ENCODE assay signal across 13 mouse cellular contexts in the genomic region with DNA sequence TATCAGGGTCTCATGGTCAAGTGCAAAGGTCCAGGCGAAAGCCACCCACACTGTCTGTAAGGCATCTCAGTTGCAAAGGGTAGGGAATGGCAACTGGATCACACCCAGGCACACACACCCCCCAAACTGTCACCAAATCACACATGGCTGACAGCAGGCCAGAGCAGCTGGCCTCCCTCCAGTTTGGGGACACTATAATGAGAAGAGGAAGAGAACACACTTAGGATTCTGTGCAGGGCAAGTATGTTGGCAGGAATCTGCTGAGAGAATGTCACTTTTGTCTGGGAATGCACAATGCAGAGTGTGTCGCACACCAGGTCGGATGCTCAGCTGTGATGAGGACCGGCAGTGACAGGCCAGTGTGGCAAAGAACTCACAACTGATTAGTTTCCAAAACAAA.
DNase-seq lines count a peak whose midpoint lies in the region; ATAC-seq and TF ChIP-seq lines count a peak whose summit lies in the region.
"Had no signal": no experiment of that assay in that cellular context is flagged by ENCODE, and none has a peak within 500 bp of the region (broad histone marks: within the 10 kb centered on the region; RNA-seq: fewer than 3 reads in every experiment).

No protein-coding gene starts in this region.

- H3K27me3 ChIP-seq in forebrain, embryonic 15.5 days, result no peaks in the 10 kb centered on the region
- no peaks in the 10 kb centered on the region for H3K27me3 ChIP-seq in forebrain, embryonic 11.5 days (ENCODE audit: control insufficient read depth, insufficient read depth, low read length)
- H3K27me3 ChIP-seq in limb, embryonic 10.5 days (ENCODE audit: low read depth, poor library complexity, severe bottlenecking), result no peaks in the 10 kb centered on the region
- H3K27me3 ChIP-seq: limb, embryonic 15.5 days; midbrain, embryonic 12.5 days had no signal

- 0 out of 2 replicates have a peak overlapping the region, but pooled peaks have one; percentile 23 for H3K27ac ChIP-seq in forebrain, embryonic 15.5 days (replicated peaks)
- H3K27ac ChIP-seq in forebrain, embryonic 11.5 days (ENCODE audit: low read depth, low read length), result no peak overlapping the region
- no peak overlapping the region for H3K27ac ChIP-seq in left cerebral cortex, adult 2 months
- H3K27ac ChIP-seq in limb, embryonic 10.5 days, result no peak overlapping the region
- H3K27ac ChIP-seq: heart, adult 2 months; limb, embryonic 15.5 days; midbrain, embryonic 12.5 days had no signal

- H3K36me3 ChIP-seq in forebrain, embryonic 15.5 days, result no peaks in the 10 kb centered on the region
- no peaks in the 10 kb centered on the region for H3K36me3 ChIP-seq in forebrain, embryonic 11.5 days (ENCODE audit: control insufficient read depth, insufficient read depth, low read length)
- H3K36me3 ChIP-seq in limb, embryonic 10.5 days, result peaks cover 16% of the 10 kb centered on the region

- TF ChIP-seq CTCF in left cerebral cortex, adult 2 months (IDR thresholded peaks at IDR 0.05), result no peak
- no peak for TF ChIP-seq CTCF in brain, embryonic 14.5 days (IDR thresholded peaks at IDR 0.05; ENCODE audit: borderline replicate concordance, extremely low read depth, insufficient read depth, insufficient read length)

- H3K9ac ChIP-seq in forebrain, embryonic 15.5 days (replicated peaks), result no peak overlapping the region
- H3K9ac ChIP-seq in forebrain, embryonic 11.5 days (ENCODE audit: low read length), result no peak overlapping the region
- H3K9ac ChIP-seq: limb, embryonic 15.5 days; midbrain, embryonic 12.5 days had no signal

- 40% methylated on average over 4 of the region's 4 CpGs for WGBS in forebrain, embryonic 15.5 days
- WGBS in forebrain, embryonic 11.5 days, result 84% methylated on average over 4 of the region's 4 CpGs
- 93% methylated on average over 4 of the region's 4 CpGs for WGBS in limb, embryonic 10.5 days

- no peak for DNase-seq in forebrain, embryonic 11.5 days (ENCODE audit: low spot score)
- DNase-seq in left cerebral cortex, adult 18-20 months (ENCODE audit: low spot score in 2 of 2), result peak; percentile 19 to 30
- DNase-seq in left cerebral cortex, adult 2 months (ENCODE audit: extremely low spot score in 1 of 2, low spot score in 2 of 2), result no peak
- DNase-seq in brain, embryonic 14.5 days (ENCODE audit: low read depth), result peak; percentile 79
- peak; percentile 42 for DNase-seq in layer of hippocampus, postnatal 36 days
- no peak for DNase-seq in limb, embryonic 10.5 days (ENCODE audit: low spot score)
- DNase-seq in gastrocnemius, adult 18-20 months (ENCODE audit: low spot score), result no peak
- DNase-seq: adrenal gland, postnatal 36 days; kidney, adult 18-20 months had no signal

- no peak for ATAC-seq in forebrain, embryonic 15.5 days (replicated peaks)
- no peak for ATAC-seq in forebrain, embryonic 11.5 days (replicated peaks; ENCODE audit: low FRiP score)

- H3K9me3 ChIP-seq in forebrain, embryonic 15.5 days, result no peaks in the 10 kb centered on the region
- H3K9me3 ChIP-seq in forebrain, embryonic 11.5 days (ENCODE audit: control insufficient read depth, low read length), result no peaks in the 10 kb centered on the region
- no peaks in the 10 kb centered on the region for H3K9me3 ChIP-seq in limb, embryonic 10.5 days (replicated peaks)
- H3K9me3 ChIP-seq: limb, embryonic 15.5 days; midbrain, embryonic 12.5 days had no signal

- no peak overlapping the region for H3K4me2 ChIP-seq in forebrain, embryonic 15.5 days (replicated peaks)
- no peak overlapping the region for H3K4me2 ChIP-seq in forebrain, embryonic 11.5 days (ENCODE audit: low read depth, low read length, severe bottlenecking)
- H3K4me2 ChIP-seq: limb, embryonic 15.5 days; midbrain, embryonic 12.5 days had no signal

- intact Hi-C loops in left cerebral cortex, adult 2 months (cut with DNase I), result no loop called here

- H3K4me1 ChIP-seq in forebrain, embryonic 15.5 days, result peaks cover 21% of the 10 kb centered on the region
- H3K4me1 ChIP-seq in forebrain, embryonic 11.5 days (replicated peaks; ENCODE audit: control insufficient read depth, insufficient read depth, low read length), result peaks cover 6% of the 10 kb centered on the region; the same call in 1 of the 2 replicates
- peaks cover 42% of the 10 kb centered on the region for H3K4me1 ChIP-seq in limb, embryonic 10.5 days

- H3K4me3 ChIP-seq in forebrain, embryonic 15.5 days, result no peak overlapping the region
- no peak overlapping the region for H3K4me3 ChIP-seq in forebrain, embryonic 11.5 days (ENCODE audit: low read depth, low read length)
- H3K4me3 ChIP-seq in left cerebral cortex, adult 2 months, result no peak overlapping the region
- H3K4me3 ChIP-seq in limb, embryonic 10.5 days, result no peak overlapping the region
- H3K4me3 ChIP-seq: heart, adult 2 months; limb, embryonic 15.5 days; midbrain, embryonic 12.5 days had no signal

- TF ChIP-seq POLR2A in brain, embryonic 14.5 days (IDR thresholded peaks at IDR 0.05; ENCODE audit: borderline replicate concordance, extremely low read depth, insufficient read depth, insufficient read length, poor library complexity, severe bottlenecking), result no peak

Comparison
In these comparisons a context has a peak if more than half of its experiments do, and no peak if none do; other contexts are left out.
1. DNase-seq: peak in left cerebral cortex, adult 18-20 months (2 of 2), brain, embryonic 14.5 days (single experiment) and layer of hippocampus, postnatal 36 days (2 of 2); none in forebrain, embryonic 11.5 days (single experiment), left cerebral cortex, adult 2 months (0 of 2), limb, embryonic 10.5 days (single experiment) and gastrocnemius, adult 18-20 months (single experiment).